Mouse (Mus musculus): Measurements from ENCODE around the gene Dbn1.

Gene Dbn1

GRCm38 (mm10) chr13:55510332-55510667 is 22.4 kb upstream of the Dbn1 start:
- DNase-seq: no peak

DNA sequence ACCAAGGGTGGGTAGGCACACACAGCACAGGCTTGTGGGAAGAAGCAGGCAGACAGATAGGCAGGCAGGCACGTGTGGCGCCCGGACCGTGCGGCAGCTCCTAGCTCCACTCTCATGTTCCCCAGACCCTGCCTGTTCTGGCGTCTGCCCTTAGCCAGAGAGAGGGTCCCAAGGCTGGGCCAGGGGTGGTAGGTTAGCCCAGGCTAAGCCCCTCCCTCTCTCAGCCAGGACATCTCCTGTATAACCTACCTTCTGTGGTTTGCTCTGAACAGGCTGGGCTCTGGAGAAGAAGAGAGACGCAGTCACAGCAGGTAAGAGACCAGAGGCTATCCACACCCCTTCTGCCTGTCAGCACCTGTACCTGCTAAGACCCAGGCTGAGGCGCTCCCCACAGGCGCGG is 20.6 kb upstream of the Dbn1 start:
- DNase-seq: no peak

DNA sequence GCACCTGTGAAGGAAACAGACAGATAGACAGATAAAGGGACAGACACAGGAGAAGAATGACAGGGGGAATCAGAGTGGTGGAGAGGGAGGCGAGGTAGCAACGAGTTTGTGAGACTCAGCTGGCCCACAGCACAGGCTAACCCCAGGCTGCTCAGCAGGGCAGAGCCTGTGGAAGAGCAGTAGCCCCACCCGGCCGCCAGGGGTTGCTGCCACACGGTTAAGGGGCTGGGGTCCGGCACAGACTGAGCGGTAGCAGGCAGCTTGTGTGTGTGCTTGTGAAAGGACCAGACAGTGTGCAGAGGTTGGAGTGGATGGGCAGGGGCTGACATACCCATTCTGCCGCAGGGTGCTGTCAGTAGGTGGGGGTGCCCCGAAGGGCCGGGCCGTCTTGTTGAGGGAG is 20.0 kb upstream of the Dbn1 start:
- DNase-seq: no peak

DNA sequence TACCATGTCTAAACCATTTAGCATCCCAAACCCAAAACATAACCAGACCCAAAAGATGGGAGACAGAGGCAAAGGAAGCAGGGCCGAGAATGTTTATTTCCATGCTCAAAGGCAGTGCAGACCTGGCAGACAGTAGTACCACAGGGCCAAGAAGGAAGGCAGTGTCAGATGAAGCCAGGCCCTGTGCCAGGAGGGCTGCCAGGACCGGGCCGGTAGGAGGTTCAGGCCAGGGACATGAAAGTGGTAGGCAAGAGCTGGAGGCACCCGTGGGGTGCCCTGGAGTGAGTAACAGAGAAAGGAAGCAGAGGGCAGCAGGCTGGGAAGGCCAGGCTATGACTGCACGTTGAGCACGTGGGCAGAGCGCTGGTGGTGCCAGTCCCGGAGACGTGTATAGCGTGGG is 18.8 kb upstream of the Dbn1 start:
- DNase-seq: no peak

DNA sequence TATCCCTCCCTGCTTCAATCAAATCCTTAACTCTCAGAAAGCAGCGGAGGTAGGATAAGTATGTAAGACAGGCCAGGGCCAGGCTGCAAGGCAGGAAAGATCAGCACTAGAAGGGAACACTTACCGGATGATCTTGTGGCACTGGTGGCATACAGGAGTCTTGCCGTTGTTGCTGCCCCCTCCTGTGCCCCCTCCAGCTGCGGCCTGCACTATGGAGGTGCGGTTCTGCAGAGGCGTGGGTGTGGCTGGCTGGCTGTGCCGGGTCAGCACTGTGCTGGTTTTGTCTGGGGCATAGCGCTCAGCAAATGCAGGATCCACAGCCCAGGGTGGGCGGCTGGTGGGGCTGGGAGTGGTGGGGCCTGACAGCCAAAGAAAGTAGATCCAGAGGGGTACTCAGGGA is 17.9 kb upstream of the Dbn1 start:
- DNase-seq: no peak

DNA sequence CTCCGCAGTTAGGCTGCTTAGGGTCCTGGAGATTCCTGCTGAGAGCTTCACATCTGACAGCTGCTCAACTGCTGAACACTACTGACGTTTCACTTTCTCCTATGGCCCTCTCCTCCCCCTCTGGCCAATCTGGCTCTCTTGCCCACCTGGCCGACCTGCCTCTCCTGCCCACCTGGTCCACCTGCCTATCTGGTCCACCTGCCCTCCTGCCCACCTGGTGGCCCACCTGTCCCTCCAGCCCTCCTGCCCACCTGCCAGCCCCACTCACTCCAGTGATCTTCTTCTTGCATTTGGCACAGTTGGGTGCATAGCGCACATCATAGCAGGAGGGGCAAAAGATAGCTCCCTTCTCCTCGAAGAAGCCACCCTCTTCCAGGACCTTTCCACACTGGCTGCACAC is 16.5 kb upstream of the Dbn1 start:
- no peak for DNase-seq

GRCm38 (mm10) chr13:55502405-55502804 is 14.5 kb upstream of the Dbn1 start:
- no peak for DNase-seq

DNA sequence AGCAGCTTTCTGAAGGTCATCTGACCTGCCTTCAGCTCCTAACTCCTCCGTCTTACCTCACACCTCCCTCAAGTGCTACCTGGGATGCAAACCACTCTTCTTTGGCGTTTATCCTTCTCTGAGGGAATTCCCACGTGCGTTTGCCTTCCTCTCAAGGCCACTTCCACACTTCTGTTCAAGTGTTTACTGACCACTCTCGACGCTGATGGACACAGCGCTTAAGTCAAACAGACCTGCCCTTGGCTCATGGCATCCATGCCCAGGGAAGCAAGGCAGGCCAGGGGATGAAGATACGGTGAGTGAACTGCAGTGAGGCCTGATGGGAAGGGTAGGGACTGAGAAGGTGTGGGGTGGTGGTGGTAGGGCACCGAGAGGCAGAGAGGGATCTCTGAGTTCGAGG is 12.7 kb upstream of the Dbn1 start:
- DNase-seq: no peak

DNA sequence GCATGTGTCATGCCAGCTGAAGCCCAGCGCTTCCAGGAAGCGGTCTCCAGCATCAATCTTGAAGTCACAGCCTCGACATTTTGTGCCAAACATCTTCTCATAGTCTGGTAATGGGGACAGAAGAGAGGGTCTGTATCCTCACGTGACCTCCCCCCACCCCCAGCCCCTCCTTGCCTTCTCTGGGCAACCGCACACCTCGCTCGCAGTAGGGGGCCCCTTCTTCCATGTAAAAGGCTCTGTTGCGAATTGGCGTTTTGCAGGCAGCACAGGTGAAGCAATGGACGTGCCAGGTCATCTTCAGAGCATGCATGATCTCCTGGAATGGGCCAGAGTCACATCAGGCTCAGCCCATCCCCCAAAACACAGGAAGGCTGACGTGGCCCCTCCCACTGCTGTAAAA is 11.0 kb upstream of the Dbn1 start:
- no peak for DNase-seq

DNA sequence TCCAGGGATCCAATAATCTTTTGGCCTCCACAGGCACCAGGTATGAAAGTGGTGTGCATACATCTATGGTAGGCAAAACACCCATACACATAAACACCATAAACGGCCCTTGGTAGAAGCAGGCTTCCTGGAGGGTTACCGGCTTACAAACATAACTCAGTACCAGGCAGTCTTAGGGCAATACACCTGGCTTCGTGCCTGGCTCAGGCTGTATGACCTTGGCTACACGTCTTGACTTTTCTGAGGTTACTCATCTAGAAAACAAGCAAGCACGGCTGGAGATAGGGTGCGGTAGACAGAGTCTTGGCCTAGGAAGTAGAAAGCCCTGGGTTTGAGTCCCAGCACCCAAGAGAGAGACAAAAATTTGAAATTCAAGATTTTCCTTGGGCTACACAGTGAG is 8.8 kb upstream of the Dbn1 start:
- DNase-seq: no peak

- DNase-seq: no peak
Observed at GRCm38 (mm10) chr13:55495702-55496101, 7.8 kb upstream of the Dbn1 start.

GRCm38 (mm10) chr13:55494883-55495621 is 7.1 kb upstream of the Dbn1 start:
- DNase-seq: no peak

DNA sequence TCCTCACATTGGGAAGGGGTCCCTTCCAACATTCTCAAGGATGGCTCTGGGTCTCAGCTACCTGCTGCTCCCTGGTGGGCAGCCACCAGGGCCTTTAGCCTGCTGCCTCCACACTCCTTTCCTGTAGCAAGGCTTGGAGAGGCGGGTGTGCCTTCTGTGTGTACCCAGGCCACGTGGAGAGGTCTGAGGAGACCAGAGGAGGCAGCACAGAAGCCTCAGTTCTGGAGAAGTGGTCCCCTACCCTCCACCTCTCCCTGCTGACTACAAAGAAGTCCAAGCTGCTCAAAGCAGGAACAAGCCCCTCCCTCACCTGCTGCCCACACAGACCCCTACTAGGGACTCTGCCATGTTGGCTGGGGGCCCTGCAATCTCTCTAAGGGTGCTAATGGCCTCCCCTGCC is 6.3 kb upstream of the Dbn1 start:
- DNase-seq: no peak

- DNase-seq: peak; percentile 30
Observed at GRCm38 (mm10) chr13:55486916-55487577, 864 bp downstream of the Dbn1 start.

GRCm38 (mm10) chr13:55486029-55486794 is 1.7 kb downstream of the Dbn1 start:
- peak; percentile 28 for DNase-seq

DNA sequence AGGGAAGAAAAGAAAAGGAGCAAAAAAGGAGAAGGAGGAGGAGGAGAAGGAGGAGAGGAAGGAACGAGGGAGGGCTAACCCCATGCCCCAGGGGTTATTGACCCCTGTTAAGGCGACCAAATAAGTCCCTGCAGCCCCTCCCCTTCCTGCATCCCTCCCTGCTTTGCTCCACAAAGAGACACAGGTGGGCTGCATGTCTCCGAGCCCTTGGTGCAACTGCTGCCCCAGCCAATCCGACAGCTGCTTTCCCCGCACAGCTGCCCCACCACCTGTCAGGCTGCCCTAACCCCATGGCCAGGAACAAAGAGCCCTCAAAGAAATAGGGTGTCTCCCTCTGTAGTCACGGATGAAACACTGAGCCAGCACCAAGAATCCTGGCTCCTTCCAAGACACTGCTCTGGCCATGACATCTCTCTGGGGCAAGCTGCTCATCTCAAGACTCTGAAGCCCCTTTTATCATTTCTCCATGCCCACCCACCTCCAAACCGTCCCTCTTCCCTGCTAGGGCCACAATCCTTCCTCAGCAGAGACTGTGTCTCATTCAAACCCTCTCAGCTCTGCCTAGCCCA is 3.3 kb downstream of the Dbn1 start:
- DNase-seq: no peak

- peak; percentile 96 for DNase-seq
Observed at GRCm38 (mm10) chr13:55483593-55483992, 4.3 kb downstream of the Dbn1 start.

GRCm38 (mm10) chr13:55483071-55483470 is 4.8 kb downstream of the Dbn1 start:
- DNase-seq: no peak

DNA sequence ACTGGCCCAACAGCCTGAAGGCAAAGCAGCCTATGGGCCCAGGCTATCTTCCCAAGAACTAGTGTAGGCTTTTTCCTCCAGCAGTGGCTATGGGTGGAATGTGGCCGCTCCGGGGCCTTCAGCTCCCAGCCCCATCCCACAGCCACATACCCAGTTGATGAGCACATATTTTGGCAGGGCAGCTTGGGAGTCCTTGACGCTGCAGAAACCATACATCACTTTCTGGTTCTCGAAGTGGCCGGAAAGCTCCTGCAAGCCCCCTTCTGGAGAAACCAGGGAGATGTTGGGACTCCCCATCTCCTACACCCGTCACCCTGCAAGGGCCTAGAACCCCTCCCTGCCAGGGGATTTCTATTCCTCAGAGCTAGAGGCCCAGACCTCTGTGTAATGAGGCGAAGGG is 5.4 kb downstream of the Dbn1 start:
- DNase-seq: no peak

- no peak for DNase-seq
Observed at GRCm38 (mm10) chr13:55479929-55480328, 8.0 kb downstream of the Dbn1 start.

GRCm38 (mm10) chr13:55479008-55479407 is 8.9 kb downstream of the Dbn1 start:
- no peak for DNase-seq

- DNase-seq: no peak
Observed at GRCm38 (mm10) chr13:55478036-55478435, 9.9 kb downstream of the Dbn1 start.

- DNase-seq: no peak
Observed at GRCm38 (mm10) chr13:55477492-55477891, 10.4 kb downstream of the Dbn1 start.

DNA sequence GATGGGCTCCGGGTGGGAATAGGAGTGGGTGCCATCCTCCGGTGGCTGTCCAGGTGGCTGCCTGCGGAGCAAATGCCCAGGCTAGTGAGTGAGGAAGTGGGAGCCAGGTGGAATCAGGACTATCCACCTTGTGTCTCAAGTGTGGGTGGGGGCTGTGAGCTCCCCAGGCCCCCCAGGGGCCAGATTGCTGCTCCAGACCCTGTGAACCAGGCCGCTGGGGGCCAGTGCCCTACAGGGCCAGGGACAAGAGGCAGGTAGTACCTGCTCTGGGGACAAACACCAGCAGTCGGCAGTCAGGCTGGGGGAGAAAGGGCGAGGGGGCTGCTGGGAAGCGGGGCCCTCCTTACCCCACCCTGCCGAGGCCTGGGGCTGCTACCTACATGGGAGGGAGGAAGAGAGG is 11.7 kb downstream of the Dbn1 start:
- no peak for DNase-seq

Measured in right cerebral cortex, adult 18-20 months (tissue).